Comparison of ENCODE assay signal across 19 mouse cellular contexts in genomic region chr10:61599556-61600114, GRCm38 (mm10). TPM values are rescaled to one million over a fixed set of nuclear protein-coding genes. Genes with fewer than 3 reads are reported as not detected.
DNase-seq lines count a peak whose midpoint lies in the region; ATAC-seq lines count a peak whose summit lies in the region.
"Had no signal": no experiment of that assay in that cellular context is flagged by ENCODE, and none has a peak within 500 bp of the region (broad histone marks: within the 10 kb centered on the region; RNA-seq: fewer than 3 reads in every experiment).

No protein-coding gene starts in this region.

- ATAC-seq in CD4-positive, CD25-positive, alpha-beta regulatory T cell, adult 4 months = no peak
- ATAC-seq: forebrain, embryonic 15.5 days; inflammation-experienced regulatory T-cells, adult 6 months; intestine, postnatal 0 days; Patski had no signal

- peak; percentile 28 for DNase-seq in CD4-positive, CD25-positive, alpha-beta regulatory T cell, adult 2 months (ENCODE audit: low read depth, low spot score)
- peak; percentile 39 for DNase-seq in A20 (ENCODE audit: low read depth, low spot score)
- DNase-seq in R1 (ENCODE audit: low read depth, low spot score) = peak; percentile 63
- peak; percentile 9 for DNase-seq in induced T-regulatory cell, adult 2 months (ENCODE audit: low read depth)
- no peak for DNase-seq in frontal cortex, postnatal 10 days (ENCODE audit: low spot score in 2 of 2)
- DNase-seq in heart, adult 11 months = no peak
- DNase-seq: adrenal gland, postnatal 10 days; cerebellum, adult 18-20 months; cerebellum, adult 9-11 months; gastrocnemius, postnatal 10 days; heart, postnatal 36 days; kidney, adult 8-10 months had no signal

RNA-seq across cellular contexts. Expression of gene Npffr1, which starts 4.3 kb away (rescaled TPM):
- polyA plus RNA-seq in CD4-positive, CD25-positive, alpha-beta regulatory T cell, adult 4 months (2017; shearing (Covaris generic)) = not detected
- polyA plus RNA-seq: C2C12; heart, embryonic 16.5 days; inflammation-experienced regulatory T-cells, adult 6 months had no signal

RNA-seq across cellular contexts. Expression of gene Ppa1, which starts 48.7 kb away (rescaled TPM):
- polyA plus RNA-seq in CD4-positive, CD25-positive, alpha-beta regulatory T cell, adult 4 months (2017; shearing (Covaris generic)) = 10 to 100 TPM; 64.5 to 77.4 TPM

Comparison
In these comparisons a context has a peak if more than half of its experiments do, and no peak if none do; other contexts are left out.
1. DNase-seq: peak in CD4-positive, CD25-positive, alpha-beta regulatory T cell, adult 2 months (single experiment), A20 (single experiment), R1 (single experiment) and induced T-regulatory cell, adult 2 months (single experiment); none in frontal cortex, postnatal 10 days (0 of 2) and heart, adult 11 months (single experiment).